ENCODE assay signal across 12 mouse cellular contexts in the genomic region with DNA sequence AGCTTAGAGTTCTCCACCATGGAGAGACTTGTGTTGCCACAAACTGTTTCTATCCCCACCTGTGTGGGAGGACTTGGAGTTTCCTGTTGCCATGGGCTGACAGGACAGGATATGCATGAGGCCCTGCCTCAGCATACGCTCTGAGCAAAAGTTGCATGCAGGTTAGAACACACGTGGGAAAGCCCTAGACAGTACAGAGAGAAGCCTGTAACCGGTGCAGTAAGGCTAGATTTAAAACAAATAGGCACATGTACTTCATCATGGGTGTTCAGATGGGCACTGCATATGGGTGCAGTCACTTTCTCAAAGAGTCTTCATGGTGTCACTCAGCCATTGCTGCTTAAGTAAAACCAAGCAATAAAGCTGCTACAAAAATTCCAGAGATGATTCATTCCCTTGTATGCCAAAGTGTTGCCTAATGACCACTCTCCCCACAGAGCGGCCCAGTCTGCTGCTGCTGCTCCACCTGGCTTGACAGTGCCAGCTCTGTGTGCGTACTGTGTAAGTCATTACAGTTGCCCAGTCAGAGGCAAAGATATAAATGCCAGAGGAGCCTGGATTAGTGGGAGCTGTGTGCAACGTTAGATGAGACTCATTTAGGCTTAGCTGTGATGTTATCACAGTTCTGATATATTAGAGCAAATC. TPM values are rescaled to one million over a fixed set of nuclear protein-coding genes. Genes with fewer than 3 reads are reported as not detected.
DNase-seq lines count a peak whose midpoint lies in the region; ATAC-seq and TF ChIP-seq lines count a peak whose summit lies in the region.
"Had no signal": no experiment of that assay in that cellular context is flagged by ENCODE, and none has a peak within 500 bp of the region (broad histone marks: within the 10 kb centered on the region; RNA-seq: fewer than 3 reads in every experiment).

No protein-coding gene starts in this region.

- no peak for ATAC-seq in heart, embryonic 13.5 days (ENCODE audit: extremely low read depth, insufficient number of reproducible peaks, low FRiP score, low TSS enrichment)
- no peak for ATAC-seq in heart, embryonic 11.5 days (replicated peaks; ENCODE audit: insufficient number of reproducible peaks, low FRiP score, low TSS enrichment)
- ATAC-seq in midbrain, embryonic 14.5 days (ENCODE audit: low FRiP score, low TSS enrichment): no peak
- ATAC-seq: forebrain, embryonic 16.5 days; liver, embryonic 12.5 days had no signal

- no peak for TF ChIP-seq POLR2A in myocyte (IDR thresholded peaks at IDR 0.05; ENCODE audit: insufficient read length, low read depth)

- H3K27me3 ChIP-seq in heart, embryonic 13.5 days (replicated peaks): no peaks in the 10 kb centered on the region
- no peaks in the 10 kb centered on the region for H3K27me3 ChIP-seq in heart, embryonic 11.5 days (ENCODE audit: control insufficient read depth, insufficient read depth, low read length)
- H3K27me3 ChIP-seq in myocyte (ENCODE audit: control insufficient read depth, insufficient read depth, insufficient read length): no peaks in the 10 kb centered on the region
- no peaks in the 10 kb centered on the region for H3K27me3 ChIP-seq in midbrain, embryonic 14.5 days (ENCODE audit: control insufficient read depth, insufficient read depth, low read length)
- H3K27me3 ChIP-seq: liver, embryonic 12.5 days had no signal

- H3K27ac ChIP-seq in heart, embryonic 13.5 days (replicated peaks): peak overlapping the region; percentile 95; the same call in 1 of the 2 replicates
- no peak overlapping the region for H3K27ac ChIP-seq in heart, embryonic 11.5 days (ENCODE audit: low read depth, low read length)
- no peak overlapping the region for H3K27ac ChIP-seq in midbrain, embryonic 14.5 days (replicated peaks; ENCODE audit: low read depth, low read length)
- H3K27ac ChIP-seq: liver, embryonic 12.5 days had no signal

- no peaks in the 10 kb centered on the region for H3K79me2 ChIP-seq in myocyte (ENCODE audit: control insufficient read depth, insufficient read depth)

- no peak overlapping the region for H3K4me3 ChIP-seq in heart, embryonic 13.5 days
- H3K4me3 ChIP-seq in heart, embryonic 11.5 days (ENCODE audit: low read depth, low read length): no peak overlapping the region
- no peak overlapping the region for H3K4me3 ChIP-seq in myocyte
- H3K4me3 ChIP-seq in midbrain, embryonic 14.5 days (replicated peaks; ENCODE audit: low read depth, low read length): no peak overlapping the region
- H3K4me3 ChIP-seq: liver, embryonic 12.5 days had no signal

- no peak overlapping the region for H3ac ChIP-seq in myocyte (ENCODE audit: control insufficient read depth, insufficient read length)

- H3K4me1 ChIP-seq in heart, embryonic 13.5 days: peaks cover 32% of the 10 kb centered on the region
- H3K4me1 ChIP-seq in heart, embryonic 11.5 days (ENCODE audit: control insufficient read depth, insufficient read depth, low read length): peaks cover 3% of the 10 kb centered on the region; the same call in 1 of the 2 replicates
- H3K4me1 ChIP-seq in midbrain, embryonic 14.5 days (ENCODE audit: control insufficient read depth, insufficient read depth, low read length): no peaks in the 10 kb centered on the region; the same call in 1 of the 2 replicates

- no peaks in the 10 kb centered on the region for H3K9me3 ChIP-seq in heart, embryonic 13.5 days
- no peaks in the 10 kb centered on the region for H3K9me3 ChIP-seq in heart, embryonic 11.5 days (replicated peaks; ENCODE audit: control insufficient read depth, low read length)
- no peaks in the 10 kb centered on the region for H3K9me3 ChIP-seq in midbrain, embryonic 14.5 days (ENCODE audit: control insufficient read depth, low read length)
- H3K9me3 ChIP-seq: liver, embryonic 12.5 days had no signal

- no peak overlapping the region for H3K9ac ChIP-seq in heart, embryonic 13.5 days
- no peak overlapping the region for H3K9ac ChIP-seq in heart, embryonic 11.5 days (ENCODE audit: low read depth, low read length)
- no peak overlapping the region for H3K9ac ChIP-seq in midbrain, embryonic 14.5 days (replicated peaks; ENCODE audit: low read length)
- H3K9ac ChIP-seq: liver, embryonic 12.5 days had no signal

- peak; percentile 77 for DNase-seq in adipocyte (ENCODE audit: low spot score)
- peak; percentile 77 for DNase-seq in cerebellum, adult 9-10 months
- DNase-seq in right cerebral cortex, postnatal 36 days (ENCODE audit: low spot score in 2 of 2): no peak
- no peak for DNase-seq in midbrain, embryonic 14.5 days
- DNase-seq: kidney, adult 9 months; layer of hippocampus, postnatal 36 days; retina, postnatal 1 day had no signal

- H3K36me3 ChIP-seq in heart, embryonic 13.5 days: peaks cover 63% of the 10 kb centered on the region
- H3K36me3 ChIP-seq in heart, embryonic 11.5 days (ENCODE audit: control insufficient read depth, insufficient read depth, low read length): peaks cover 36% of the 10 kb centered on the region
- H3K36me3 ChIP-seq in myocyte (ENCODE audit: control insufficient read depth, insufficient read depth): peaks cover 18% of the 10 kb centered on the region
- H3K36me3 ChIP-seq in midbrain, embryonic 14.5 days (ENCODE audit: control insufficient read depth, insufficient read depth, low read length): peaks cover 72% of the 10 kb centered on the region

- 83% methylated on average over 6 of the region's 6 CpGs for WGBS in heart, embryonic 13.5 days
- 82% methylated on average over 6 of the region's 6 CpGs for WGBS in heart, embryonic 11.5 days (ENCODE audit: insufficient replicate concordance)
- WGBS in midbrain, embryonic 14.5 days: 96% methylated on average over 6 of the region's 6 CpGs

- H3K4me2 ChIP-seq in heart, embryonic 13.5 days: no peak overlapping the region
- H3K4me2 ChIP-seq in heart, embryonic 11.5 days: no peak overlapping the region
- no peak overlapping the region for H3K4me2 ChIP-seq in myocyte (ENCODE audit: low read depth)
- no peak overlapping the region for H3K4me2 ChIP-seq in midbrain, embryonic 14.5 days (ENCODE audit: low read length)
- H3K4me2 ChIP-seq: liver, embryonic 12.5 days had no signal

TF ChIP-seq in myocyte, 11 proteins besides CTCF, POLR2A, EP300 and RAD21:
- TF ChIP-seq USF1 (IDR thresholded peaks at IDR 0.05; ENCODE audit: low read depth): no peak
- no peak for TF ChIP-seq TCF3 (IDR thresholded peaks at IDR 0.05; ENCODE audit: insufficient read length, low read depth)
- TF ChIP-seq MAX (IDR thresholded peaks at IDR 0.05; ENCODE audit: low read depth): no peak
- TF ChIP-seq TCF12 (IDR thresholded peaks at IDR 0.05; ENCODE audit: insufficient read depth, poor library complexity, severe bottlenecking): no peak
- no peak for TF ChIP-seq SRF (IDR thresholded peaks at IDR 0.05; ENCODE audit: control insufficient read depth, insufficient read length, low read depth)
- no peak for TF ChIP-seq REST (IDR thresholded peaks at IDR 0.05; ENCODE audit: insufficient read depth, insufficient read length)
- peak; percentile 32 for TF ChIP-seq POLR2AphosphoS2 (IDR thresholded peaks at IDR 0.05; ENCODE audit: insufficient read length, low read depth)
- TF ChIP-seq MYOD1 (IDR thresholded peaks at IDR 0.05; ENCODE audit: control insufficient read depth in 1 of 3, insufficient read length in 2 of 3, low read depth in 2 of 3): peak in 2 of 3 experiments; percentile 7 to 68
- TF ChIP-seq MYOG (IDR thresholded peaks at IDR 0.05; ENCODE audit: control insufficient read depth in 1 of 3, insufficient read depth in 1 of 3, insufficient read length in 2 of 3, low read depth in 2 of 3): peak in 1 of 3 experiments; percentile 65
- TF ChIP-seq CEBPB (IDR thresholded peaks at IDR 0.05; ENCODE audit: insufficient read depth, poor library complexity, severe bottlenecking): peak; percentile 86
- no peak for TF ChIP-seq E2F4 (IDR thresholded peaks at IDR 0.05; ENCODE audit: insufficient read depth)

RNA-seq across cellular contexts. Expression of a gene that starts 2.0 kb away (rescaled TPM):
- 65.3 and 66.9 TPM in 2 replicates for polyA plus RNA-seq in heart, embryonic 13.5 days (2015; fragmentation: Nextera tagmentation; extraction: Ambion mirVana)
- polyA plus RNA-seq in heart, embryonic 11.5 days (2014; fragmentation: Nextera tagmentation; extraction: Ambion mirVana): 61.3 and 61.8 TPM in 2 replicates
- polyA plus RNA-seq in myocyte (2012; fragmentation: generic; extraction: Trizol): 8.0 TPM
- 1.5 and 1.9 TPM in 2 replicates for polyA plus RNA-seq in midbrain, embryonic 14.5 days (2014; fragmentation: Nextera tagmentation; extraction: Ambion mirVana)

Comparison
In these comparisons a context has a peak if more than half of its experiments do, and no peak if none do; other contexts are left out.
1. DNase-seq: peak in adipocyte (single experiment) and cerebellum, adult 9-10 months (single experiment); none in right cerebral cortex, postnatal 36 days (0 of 2) and midbrain, embryonic 14.5 days (single experiment).